Mouse (Mus musculus) forebrain, embryonic 12.5 days (tissue): ENCODE data around the gene Pcgf1. TPM values are rescaled to one million over a fixed set of nuclear protein-coding genes. Genes with fewer than 3 reads are reported as not detected.

ENCODE experiments used
- ATAC-seq: fragments of 200-750 bp; cut with Nextera tagmentation; 2 replicates; pipeline ENCODE4 v1.8.0; 2017; ENCODE audit warnings: moderate TSS enrichment; ENCODE audit not compliant: low FRiP score
- H3K27ac ChIP-seq: fragments of 300-500 bp; sonication (generic); 2 replicates; pipeline ENCODE4 v1.5.1; 2016; ENCODE audit warnings: mild to moderate bottlenecking
- H3K27me3 ChIP-seq: fragments of 300-500 bp; sonication (generic); 2 replicates; pipeline ENCODE4 v1.6.1; 2016; ENCODE audit warnings: mild to moderate bottlenecking
- H3K36me3 ChIP-seq: fragments of 300-500 bp; sonication (generic); replicated peaks from 2 replicates; pipeline ENCODE4 v1.6.1; 2016; ENCODE audit warnings: mild to moderate bottlenecking
- H3K4me1 ChIP-seq: fragments of 300-500 bp; sonication (generic); 2 replicates; pipeline ENCODE4 v1.6.1; 2016
- H3K4me2 ChIP-seq: fragments of 300-500 bp; sonication (generic); 2 replicates; pipeline ENCODE4 v1.6.1; 2016; ENCODE audit warnings: mild to moderate bottlenecking, moderate library complexity
- H3K4me3 ChIP-seq: fragments of 300-500 bp; sonication (generic); replicated peaks from 2 replicates; pipeline ENCODE4 v1.5.1; 2016; ENCODE audit warnings: mild to moderate bottlenecking
- H3K9ac ChIP-seq: fragments of 300-500 bp; sonication (generic); 2 replicates; pipeline ENCODE4 v1.6.1; 2016; ENCODE audit warnings: mild to moderate bottlenecking
- H3K9me3 ChIP-seq: fragments of 300-500 bp; sonication (generic); 2 replicates; pipeline ENCODE4 v1.6.1; 2016
- WGBS: fragments of 180-500 bp; shearing (Covaris S2); methylation state at CpG from one replicate; pipeline ENCODE4 v1.1.7; 2016; 5-methylcytosine and 5-hydroxymethylcytosine counted together
- polyA plus RNA-seq: library from polyadenylated mRNA; unstranded; fragments of >200 nt; fragmentation: Nextera tagmentation; extraction: Ambion mirVana; gene quantifications from 2 replicates; pipeline ENCODE4 v1.2.1, GENCODE M21; 2016

Gene Pcgf1
- polyA plus RNA-seq = 36.3 and 37.0 TPM in 2 replicates

DNA sequence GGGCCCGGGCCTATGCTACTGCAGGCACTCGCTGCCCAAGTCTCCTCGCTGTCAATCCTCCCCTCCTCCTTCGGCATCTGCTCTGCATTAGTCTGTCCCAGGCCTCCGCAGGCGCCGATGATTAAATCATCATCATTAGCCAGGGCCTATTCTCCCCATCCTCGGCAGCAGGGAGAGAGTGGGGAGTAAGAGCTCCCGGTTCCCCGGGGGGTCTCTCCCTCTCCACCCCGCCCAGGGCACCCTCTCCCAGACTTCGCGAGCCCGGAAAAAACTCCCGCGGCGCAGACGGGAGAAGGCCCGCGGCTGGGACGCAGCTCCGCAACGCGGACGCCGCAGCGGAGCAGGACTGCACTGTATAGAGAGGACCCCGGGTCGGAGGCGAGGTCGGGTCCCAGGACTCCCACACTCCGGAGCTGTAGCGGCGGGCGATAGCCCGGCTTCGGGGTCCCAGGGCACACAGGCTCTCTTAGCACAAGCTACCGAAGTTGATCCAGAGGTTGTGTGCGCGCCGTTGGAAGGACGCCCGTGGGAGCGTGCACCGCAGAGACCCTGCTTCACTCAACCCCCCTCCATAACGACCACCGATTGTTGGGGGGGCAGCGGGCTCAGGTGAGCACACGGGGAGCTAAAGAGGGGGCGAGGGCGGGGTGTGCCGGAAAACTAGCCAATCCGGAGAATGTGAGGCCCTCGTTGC, at the start of gene Pcgf1:
Gene Pcgf1 (plus strand): TSS at position 240 of the 694 bp plus-strand sequence.
- peaks cover 30% of the 10 kb centered on the region for H3K36me3 ChIP-seq
- peak within 1 kb of the TSS; percentile 77 for H3K4me3 ChIP-seq
- H3K27ac ChIP-seq = peak within 1 kb of the TSS; percentile 88
- H3K4me2 ChIP-seq = peak within 1 kb of the TSS; percentile 98
- no peaks in the 10 kb centered on the region for H3K9me3 ChIP-seq
- H3K9ac ChIP-seq = peak within 1 kb of the TSS; percentile 81
- peaks cover 20% of the 10 kb centered on the region for H3K4me1 ChIP-seq
- peak; percentile 86 for ATAC-seq
- WGBS = under 1% methylated on average over 54 of the region's 54 CpGs
- H3K27me3 ChIP-seq = peaks cover 56% of the 10 kb centered on the region

DNA sequence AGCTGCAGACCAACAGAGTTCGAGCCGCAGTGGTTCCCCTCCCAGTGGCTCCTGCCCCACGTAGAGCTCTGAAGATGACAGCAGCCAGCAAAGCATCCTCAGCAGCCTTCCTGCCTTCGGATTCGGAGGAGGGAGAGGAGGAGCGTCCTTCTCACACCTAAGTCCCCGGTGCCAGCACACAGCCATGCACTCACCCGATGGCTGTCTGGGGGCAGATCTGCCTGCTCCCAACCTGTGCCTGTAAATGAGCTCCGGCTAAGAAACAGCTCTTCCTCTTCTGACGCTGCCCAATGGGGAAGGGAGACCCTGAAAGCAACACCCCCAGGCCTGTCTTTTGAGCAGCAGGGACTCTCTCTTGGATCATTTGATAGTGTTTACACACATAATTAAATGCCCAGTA, 47.9 kb upstream of the Pcgf1 start:
- no peaks in the 10 kb centered on the region for H3K9me3 ChIP-seq
- H3K4me2 ChIP-seq = no peak overlapping the region
- ATAC-seq = no peak
- H3K27me3 ChIP-seq = peaks cover 64% of the 10 kb centered on the region
- no peaks in the 10 kb centered on the region for H3K36me3 ChIP-seq
- H3K4me1 ChIP-seq = peaks cover 29% of the 10 kb centered on the region
- WGBS = 16% methylated on average over 10 of the region's 10 CpGs
- H3K9ac ChIP-seq = no peak overlapping the region
- H3K4me3 ChIP-seq = no peak overlapping the region
- no peak overlapping the region for H3K27ac ChIP-seq

DNA sequence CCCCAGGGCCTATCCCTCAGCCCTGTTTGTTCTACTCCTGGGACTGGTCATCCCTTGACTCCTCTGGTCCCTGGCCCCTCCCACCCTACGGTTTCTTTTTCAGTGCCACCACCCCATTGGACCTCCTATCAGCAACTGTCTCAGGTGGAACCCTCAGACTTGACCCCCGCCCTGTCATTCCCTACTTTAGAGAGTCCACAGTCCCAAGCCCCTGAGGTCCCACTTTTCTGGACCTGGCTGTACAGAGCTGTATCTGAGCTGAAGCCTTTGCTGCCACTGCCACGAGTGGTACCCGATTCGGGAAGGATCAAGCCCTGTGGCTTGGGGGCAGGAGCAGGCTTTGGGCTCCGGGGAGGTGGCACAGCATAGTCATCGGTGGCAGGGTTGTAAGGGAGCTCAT, 46.6 kb upstream of the Pcgf1 start:
- Histone ChIP-seq H3K4me3 (no peak overlapping the region), H3K9ac (no peak overlapping the region), H3K27me3 (peaks cover 74% of the 10 kb centered on the region), H3K4me2 (no peak overlapping the region), H3K27ac (no peak overlapping the region), H3K9me3 (no peaks in the 10 kb centered on the region), H3K4me1 (peaks cover 29% of the 10 kb centered on the region), H3K36me3 (no peaks in the 10 kb centered on the region)
- WGBS = 47% methylated on average over 7 of the region's 7 CpGs
- ATAC-seq = no peak

DNA sequence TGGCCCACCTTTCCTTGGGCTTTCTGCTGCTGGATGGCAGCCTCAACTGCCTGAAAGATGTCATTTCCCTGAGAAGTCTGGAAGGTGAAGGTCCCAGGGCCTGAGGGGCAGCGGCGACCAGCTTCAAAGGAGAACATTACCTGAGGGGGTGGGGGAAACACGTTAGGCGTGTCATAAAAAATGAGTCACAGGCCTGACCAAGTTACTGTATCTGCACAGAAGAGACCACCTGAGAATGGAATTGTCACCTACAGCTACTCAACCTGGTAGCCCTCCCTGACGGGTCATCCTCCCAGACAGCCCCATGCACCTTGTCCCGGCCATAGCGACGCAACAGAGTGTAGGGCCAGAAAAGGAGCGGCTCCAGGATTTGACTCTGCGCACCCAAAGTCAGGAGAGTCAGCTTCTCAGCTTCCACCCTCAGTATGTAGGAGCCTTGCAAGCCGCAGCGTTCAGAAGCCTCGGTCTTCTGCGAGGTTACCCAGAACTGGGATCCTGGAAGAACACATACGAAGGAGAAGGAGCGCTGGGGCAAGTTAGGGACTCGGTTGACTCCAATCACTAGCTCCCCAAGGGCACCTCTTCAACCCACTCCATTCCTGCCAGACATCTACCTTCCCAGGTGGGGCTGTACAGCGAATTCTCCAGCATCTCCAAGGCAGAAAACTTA, 45.6 kb upstream of the Pcgf1 start:
- Histone ChIP-seq H3K4me1 (peaks cover 29% of the 10 kb centered on the region), H3K9me3 (no peaks in the 10 kb centered on the region), H3K4me2 (peak overlapping the region; percentile 70), H3K9ac (no peak overlapping the region), H3K4me3 (peak overlapping the region; percentile 53), H3K27me3 (peaks cover 79% of the 10 kb centered on the region), H3K27ac (no peak overlapping the region), H3K36me3 (no peaks in the 10 kb centered on the region)
- WGBS = 17% methylated on average over 18 of the region's 18 CpGs
- no peak for ATAC-seq

DNA sequence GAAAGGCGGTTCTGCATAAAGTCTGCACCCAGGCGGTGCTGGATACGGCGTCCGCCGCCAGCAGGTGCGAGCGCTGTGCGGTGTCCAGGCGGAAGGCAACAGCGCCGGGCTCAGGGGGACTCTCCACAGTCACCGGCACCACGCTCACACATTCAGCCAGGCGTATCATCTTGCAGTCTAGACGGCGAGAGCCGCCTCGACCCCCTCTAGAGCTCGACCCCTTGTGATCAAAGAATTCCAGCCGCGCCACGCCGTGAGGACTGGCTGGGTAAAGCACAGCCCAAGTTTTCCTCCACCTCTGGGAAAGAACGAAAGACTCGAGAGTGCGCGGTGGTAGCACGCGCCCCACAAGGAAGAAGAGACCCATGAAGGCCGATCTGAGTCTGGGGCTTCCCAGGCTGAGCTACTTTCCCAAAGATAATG, 44.9 kb upstream of the Pcgf1 start:
- Histone ChIP-seq H3K36me3 (no peaks in the 10 kb centered on the region), H3K4me2 (peak overlapping the region; percentile 70), H3K9ac (peak overlapping the region; percentile 60), H3K27me3 (peaks cover 80% of the 10 kb centered on the region), H3K4me1 (peaks cover 29% of the 10 kb centered on the region), H3K27ac (no peak overlapping the region), H3K4me3 (peak overlapping the region; percentile 53), H3K9me3 (no peaks in the 10 kb centered on the region)
- peak; percentile 59 for ATAC-seq
- WGBS = 0% methylated on average over 31 of the region's 31 CpGs

DNA sequence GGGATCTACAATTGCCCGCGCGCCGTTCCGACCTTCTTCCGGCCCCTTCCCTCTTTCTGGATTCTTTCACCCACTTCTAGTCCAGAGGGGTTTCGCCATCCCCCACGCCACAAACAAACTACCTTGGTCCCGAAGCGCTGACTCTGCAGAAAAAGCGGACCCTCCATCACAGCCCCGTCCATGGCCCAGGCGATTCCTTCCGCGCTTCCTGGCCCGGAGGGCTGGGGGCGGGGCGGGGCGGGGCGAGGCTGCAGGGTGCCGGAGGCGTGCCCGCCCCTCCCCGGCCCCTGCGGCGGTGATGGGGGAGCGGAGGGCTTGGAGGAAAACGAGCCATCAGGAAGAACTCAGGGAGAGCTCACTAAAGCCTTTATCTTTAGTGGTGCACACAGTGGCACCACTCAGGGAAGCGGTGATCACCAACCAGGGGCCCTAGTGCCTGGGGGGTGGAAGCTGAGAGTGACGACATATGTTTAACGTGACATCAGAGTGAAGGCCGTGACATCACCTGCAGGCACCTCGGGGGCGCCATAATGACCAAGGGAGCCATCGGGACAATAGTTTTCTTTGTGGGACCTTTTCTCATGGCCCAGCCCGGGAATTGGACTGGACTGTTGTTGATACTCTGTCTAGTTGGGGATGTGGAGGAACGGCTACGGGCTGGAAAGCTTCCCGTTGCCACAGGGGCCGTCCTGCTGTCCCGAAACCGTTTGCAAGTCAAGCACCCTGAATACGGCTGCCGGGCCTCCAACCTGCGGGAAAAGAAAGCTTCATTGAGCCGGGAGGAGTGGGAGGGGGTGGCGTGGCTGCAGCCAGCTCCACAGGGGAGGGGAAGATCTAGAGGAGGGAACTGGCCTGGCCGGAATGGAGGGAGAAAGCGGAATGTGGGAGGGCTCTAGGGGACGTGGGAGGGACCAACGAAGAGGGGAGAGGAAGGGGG, 44.2 kb upstream of the Pcgf1 start, which contains the start of the genes Dok1 and Loxl3:
Gene Dok1 (minus strand): TSS at position 223 of the 937 bp plus-strand sequence.
Gene Loxl3 (plus strand): TSS at position 925 of the 937 bp plus-strand sequence.
- WGBS = under 1% methylated on average over 51 of the region's 51 CpGs
- Histone ChIP-seq H3K27me3 (peaks cover 76% of the 10 kb centered on the region), H3K4me1 (peaks cover 34% of the 10 kb centered on the region)

DNA sequence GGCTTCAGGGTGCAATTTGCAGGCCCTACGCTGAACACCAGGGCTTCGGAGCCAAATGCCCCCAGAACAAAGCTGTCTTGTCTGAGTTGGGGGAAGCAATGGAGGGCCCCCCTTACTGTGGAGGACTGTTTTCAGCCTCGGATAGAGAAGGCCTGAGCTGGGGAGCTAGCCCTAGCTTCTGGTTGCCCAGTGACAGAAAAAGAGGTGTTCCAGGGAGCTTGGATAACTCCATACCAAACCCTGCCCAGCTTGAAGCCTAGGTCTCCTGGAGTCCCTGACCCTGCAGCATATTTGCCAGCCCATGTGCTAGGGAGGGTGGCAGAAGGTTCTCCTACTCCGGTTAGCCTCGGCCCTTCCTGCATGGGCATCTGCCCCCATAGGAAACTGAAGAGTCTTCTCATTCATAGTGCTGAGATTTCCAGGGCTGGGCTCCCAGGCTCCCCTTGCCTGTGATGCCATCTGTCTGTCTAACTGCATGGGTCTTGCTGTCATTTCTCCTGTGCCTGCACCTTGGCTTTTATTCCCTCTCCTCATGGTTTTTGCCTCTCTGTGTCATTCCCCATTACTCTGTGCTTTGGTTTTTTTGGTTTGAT, 43.1 kb upstream of the Pcgf1 start:
- ATAC-seq = no peak
- Histone ChIP-seq H3K9ac (peak overlapping the region; percentile 60; the same call in 1 of the 2 replicates), H3K36me3 (no peaks in the 10 kb centered on the region), H3K4me3 (peak overlapping the region; percentile 53), H3K4me2 (peak overlapping the region; percentile 70), H3K9me3 (no peaks in the 10 kb centered on the region), H3K4me1 (peaks cover 38% of the 10 kb centered on the region), H3K27me3 (peaks cover 66% of the 10 kb centered on the region), H3K27ac (no peak overlapping the region)
- 15% methylated on average over 5 of the region's 5 CpGs for WGBS

More for the DNA sequence above, 44.2 kb upstream of the Pcgf1 start, which contains the start of the genes Dok1 and Loxl3:
- no peaks in the 10 kb centered on the region for H3K9me3 ChIP-seq
- peak within 1 kb of the TSS; percentile 63; the same call in 1 of the 2 replicates for H3K27ac ChIP-seq
- peak; percentile 85 for ATAC-seq
- H3K4me2 ChIP-seq = peak within 1 kb of the TSS; percentile 70
- H3K9ac ChIP-seq = peak within 1 kb of the TSS; percentile 60
- peak within 1 kb of the TSS; percentile 53 for H3K4me3 ChIP-seq
- no peaks in the 10 kb centered on the region for H3K36me3 ChIP-seq

DNA sequence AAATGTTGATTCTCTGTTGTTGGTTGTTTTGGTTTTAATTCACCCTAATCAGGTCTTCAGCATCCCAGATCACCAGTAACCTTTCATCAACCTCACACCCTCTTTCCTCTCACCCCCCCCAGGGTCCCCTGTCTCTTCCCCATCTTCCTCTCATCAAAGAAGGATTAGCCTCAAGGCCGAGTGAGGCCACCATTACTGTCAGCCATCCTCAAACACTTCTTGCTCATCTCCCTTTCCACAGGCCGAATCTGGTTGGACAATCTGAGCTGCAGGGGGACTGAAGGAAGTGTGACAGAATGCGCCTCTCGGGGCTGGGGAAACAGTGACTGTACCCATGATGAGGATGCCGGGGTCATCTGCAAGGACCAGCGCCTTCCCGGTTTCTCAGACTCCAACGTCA, 40.5 kb upstream of the Pcgf1 start:
- WGBS = 76% methylated on average over 8 of the region's 8 CpGs
- Histone ChIP-seq H3K9ac (no peak overlapping the region), H3K4me3 (no peak overlapping the region), H3K9me3 (no peaks in the 10 kb centered on the region), H3K27me3 (peaks cover 39% of the 10 kb centered on the region), H3K27ac (no peak overlapping the region), H3K36me3 (no peaks in the 10 kb centered on the region), H3K4me2 (no peak overlapping the region), H3K4me1 (peaks cover 30% of the 10 kb centered on the region)
- ATAC-seq = no peak

DNA sequence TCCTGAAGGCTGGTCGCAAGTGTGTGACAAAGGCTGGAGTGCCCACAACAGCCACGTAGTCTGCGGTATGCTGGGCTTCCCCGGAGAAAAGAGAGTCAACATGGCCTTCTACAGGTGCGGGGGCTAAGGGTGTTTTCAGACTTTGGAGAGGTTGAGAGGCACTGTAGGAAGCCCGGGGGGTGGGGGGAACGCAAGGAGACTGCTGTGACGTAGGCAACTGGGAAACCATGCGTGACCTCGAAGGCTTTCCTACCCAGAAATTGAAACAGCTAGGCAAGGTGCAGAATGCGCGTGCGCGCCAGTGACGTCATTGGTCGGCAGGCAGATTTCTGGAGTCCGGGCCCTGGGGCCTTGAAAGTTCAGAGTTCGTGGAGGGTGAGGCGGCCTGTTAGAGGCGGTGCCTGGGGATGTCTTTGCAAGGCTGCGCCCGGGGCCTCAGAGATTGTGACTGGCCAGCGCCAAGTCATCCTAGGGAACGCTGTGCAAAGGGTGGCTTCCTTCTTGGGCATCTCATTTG, 39.1 kb upstream of the Pcgf1 start:
- H3K9me3 ChIP-seq = no peaks in the 10 kb centered on the region
- no peak overlapping the region for H3K27ac ChIP-seq
- no peaks in the 10 kb centered on the region for H3K36me3 ChIP-seq
- peaks cover 21% of the 10 kb centered on the region for H3K4me1 ChIP-seq
- peaks cover 28% of the 10 kb centered on the region for H3K27me3 ChIP-seq
- peak overlapping the region; percentile 24 for H3K4me3 ChIP-seq
- peak; percentile 65 for ATAC-seq
- WGBS = 7% methylated on average over 24 of the region's 24 CpGs
- peak overlapping the region; percentile 9; the same call in 1 of the 2 replicates for H3K9ac ChIP-seq
- peak overlapping the region; percentile 51 for H3K4me2 ChIP-seq

DNA sequence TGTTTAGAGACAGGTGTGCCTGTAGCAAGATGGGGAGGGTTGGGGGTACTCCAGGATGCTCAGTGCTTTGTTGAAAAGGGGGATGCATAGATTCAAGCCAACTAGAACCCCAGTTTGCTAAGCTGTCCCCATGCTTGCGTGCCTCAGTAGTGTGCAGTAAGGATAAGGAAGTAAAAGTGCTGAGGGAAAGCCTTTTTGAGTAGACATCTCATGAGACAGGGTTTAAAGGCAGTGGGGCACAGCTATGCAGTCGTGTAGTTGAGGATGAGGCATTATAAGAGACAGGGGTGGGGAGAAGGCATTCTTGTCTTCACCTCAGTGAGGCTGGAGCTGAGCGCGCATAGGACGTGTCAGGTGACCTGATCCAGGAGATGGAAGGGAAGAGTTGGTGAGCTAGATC, 37.1 kb upstream of the Pcgf1 start:
- no peaks in the 10 kb centered on the region for H3K36me3 ChIP-seq
- H3K4me2 ChIP-seq = no peak overlapping the region
- peaks cover 9% of the 10 kb centered on the region for H3K4me1 ChIP-seq
- WGBS = 79% methylated on average over 5 of the region's 5 CpGs
- H3K9ac ChIP-seq = no peak overlapping the region
- ATAC-seq = no peak
- H3K27ac ChIP-seq = no peak overlapping the region
- peaks cover 22% of the 10 kb centered on the region for H3K27me3 ChIP-seq
- no peak overlapping the region for H3K4me3 ChIP-seq
- no peaks in the 10 kb centered on the region for H3K9me3 ChIP-seq

DNA sequence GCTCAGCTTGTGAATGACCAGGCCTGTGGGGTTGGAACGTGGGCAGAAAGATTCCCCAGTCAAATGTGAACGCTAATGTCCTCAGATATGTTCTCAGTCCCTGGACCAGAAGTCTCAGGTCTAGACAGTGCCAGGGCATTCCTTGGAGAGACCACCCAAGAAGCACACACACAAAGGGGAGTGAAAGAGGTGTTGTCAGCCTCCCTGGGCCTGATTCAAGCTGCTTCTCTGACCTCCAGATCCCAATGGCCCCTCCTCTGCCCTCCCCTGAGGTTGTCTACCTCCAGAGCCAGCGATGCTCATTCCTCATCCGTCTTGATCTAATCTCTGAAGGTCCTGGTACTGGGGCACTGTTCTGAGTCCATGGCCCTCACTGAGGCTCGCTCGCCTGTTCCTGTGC, 34.1 kb upstream of the Pcgf1 start:
- H3K4me1 ChIP-seq = peaks cover 4% of the 10 kb centered on the region
- WGBS = 61% methylated on average over 6 of the region's 6 CpGs
- no peak overlapping the region for H3K27ac ChIP-seq
- H3K4me3 ChIP-seq = no peak overlapping the region
- H3K36me3 ChIP-seq = no peaks in the 10 kb centered on the region
- H3K9ac ChIP-seq = no peak overlapping the region
- no peak for ATAC-seq
- H3K4me2 ChIP-seq = no peak overlapping the region
- H3K9me3 ChIP-seq = no peaks in the 10 kb centered on the region
- H3K27me3 ChIP-seq = no peaks in the 10 kb centered on the region
